Mouse (Mus musculus): ENCODE results near the gene Ap1s2.

The Ap1s2 gene

DNA sequence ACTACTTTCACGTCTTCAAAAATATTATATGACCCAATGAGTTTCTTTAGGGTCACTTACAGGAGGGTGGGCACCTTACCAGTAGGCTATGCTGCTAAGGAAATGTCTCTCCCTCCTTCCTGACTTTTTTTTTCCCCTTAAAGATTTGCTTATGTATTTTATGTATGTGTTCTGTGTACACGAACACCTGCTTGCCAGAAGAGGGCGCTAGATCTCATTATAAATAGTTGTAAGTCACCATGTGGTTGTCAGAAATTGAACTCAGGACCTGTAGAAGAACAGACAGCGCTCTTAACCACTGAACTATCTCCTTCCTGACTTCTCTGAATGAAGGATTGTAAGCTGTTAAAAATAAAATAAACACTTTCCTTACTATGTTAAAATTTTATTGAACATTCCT, 72.7 kb downstream of the Ap1s2 start:
- no peak for DNase-seq

DNA sequence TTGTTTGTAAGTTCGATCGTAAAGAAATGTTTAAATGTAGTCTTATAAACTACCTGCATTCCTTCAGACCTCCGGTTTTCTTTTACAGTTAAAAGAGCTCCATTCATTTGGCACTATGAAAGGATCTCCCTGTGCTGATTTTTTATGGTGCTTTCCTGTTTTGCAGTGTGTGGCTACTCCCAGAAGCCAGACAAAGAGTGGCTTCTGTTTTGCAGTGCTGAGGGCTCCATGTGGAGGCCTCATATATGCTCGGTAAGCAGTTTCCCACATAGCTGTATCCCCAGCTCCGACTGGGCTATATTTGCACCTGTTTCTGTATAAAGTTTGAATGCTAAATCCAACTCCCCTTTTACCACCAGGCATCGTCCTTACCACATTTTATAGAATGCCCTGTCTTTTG, 73.3 kb downstream of the Ap1s2 start:
- no peak for DNase-seq
